Mouse (Mus musculus) CH12.LX (cell line): ENCODE data around the gene Zfyve21. TPM values are rescaled to one million over a fixed set of nuclear protein-coding genes. Genes with fewer than 3 reads are reported as not detected.

Experiments
- DNase-seq: peaks from one replicate; pipeline ENCODE4 v3.0.0-alpha.2; 2013; ENCODE audit errors: extremely low read depth
- H3K27ac ChIP-seq: 2 replicates; pipeline ENCODE4 v1.5.1; 2012; ENCODE audit warnings: low read depth, mild to moderate bottlenecking, control low read depth, moderate library complexity; ENCODE audit not compliant: insufficient read depth
- H3K27me3 ChIP-seq: replicated peaks from 2 replicates; pipeline ENCODE3; 2012; ENCODE audit warnings: inconsistent platforms
- H3K36me3 ChIP-seq, 2 experiments: replicated peaks in 1 of 2; 2 replicates each; pipeline versions ENCODE3 to v1.6.1; 2012; ENCODE audit warnings: inconsistent platforms in 1 of 2, low read length in 1 of 2, mild to moderate bottlenecking in 1 of 2, mixed read lengths in 1 of 2, moderate library complexity in 1 of 2; ENCODE audit not compliant: control insufficient read depth in 1 of 2, insufficient read depth in 1 of 2
- H3K4me1 ChIP-seq, 2 experiments: 2 replicates each; pipeline ENCODE4 v1.6.1; 2012; ENCODE audit warnings: inconsistent platforms in 1 of 2, moderate library complexity in 1 of 2; ENCODE audit not compliant: insufficient read depth in 2 of 2, control insufficient read depth in 1 of 2
- H3K4me2 ChIP-seq: 2 replicates; pipeline ENCODE4 v1.6.1; 2012; ENCODE audit warnings: low read depth, mild to moderate bottlenecking, control low read depth; ENCODE audit not compliant: poor library complexity, insufficient read depth, severe bottlenecking
- H3K4me3 ChIP-seq, 3 experiments: fragments of 150-350 bp in 1 of 3; sonication (generic) in 1 of 3; replicated peaks in 1 of 3; 2 replicates each; pipeline versions ENCODE3 to v1.5.1; 2011 to 2012; ENCODE audit warnings: low read depth in 2 of 3, low read length in 2 of 3, mild to moderate bottlenecking in 2 of 3, moderate library complexity in 2 of 3, control low read depth in 1 of 3, improper control_type of control experiment in 1 of 3, inconsistent platforms in 1 of 3, mixed read lengths in 1 of 3; ENCODE audit not compliant: poor library complexity in 1 of 3
- H3K79me2 ChIP-seq: replicated peaks from 2 replicates; pipeline ENCODE4 v1.6.1; 2012; ENCODE audit warnings: mild to moderate bottlenecking, moderate library complexity; ENCODE audit not compliant: control insufficient read depth, poor library complexity, insufficient read depth, severe bottlenecking; ENCODE audit errors: extremely low read depth
- H3K9ac ChIP-seq: 2 replicates; pipeline ENCODE4 v1.6.1; 2012; ENCODE audit warnings: low read depth, mild to moderate bottlenecking, control low read depth, moderate library complexity; ENCODE audit not compliant: insufficient read depth
- H3K9me3 ChIP-seq: replicated peaks from 2 replicates; pipeline ENCODE3; 2012; ENCODE audit warnings: low read length, inconsistent platforms, mixed read lengths
- BHLHE40 ChIP-seq: IDR thresholded peaks from 2 replicates; pipeline ENCODE4 v1.6.1; 2011; ENCODE audit warnings: mild to moderate bottlenecking, low read depth, low read length, improper control_type of control experiment
- CHD2 ChIP-seq: IDR thresholded peaks from 2 replicates; pipeline ENCODE4 v1.6.1; 2011; ENCODE audit warnings: low read length, improper control_type of control experiment
- CTCF ChIP-seq, 2 experiments: IDR thresholded peaks in 1 of 2; conservative IDR thresholded peaks in 1 of 2; 2 replicates each; pipeline ENCODE4 v1.5.1; 2011 to 2012; ENCODE audit warnings: low read depth in 2 of 2, low read length in 2 of 2, improper control_type of control experiment in 1 of 2, inconsistent platforms in 1 of 2, mild to moderate bottlenecking in 1 of 2, moderate library complexity in 1 of 2
- E2F4 ChIP-seq: IDR thresholded peaks from 2 replicates; pipeline ENCODE4 v1.6.1; 2011; ENCODE audit warnings: low read depth, low read length, improper control_type of control experiment; ENCODE audit not compliant: insufficient replicate concordance
- ETS1 ChIP-seq: conservative IDR thresholded peaks from 2 replicates; pipeline ENCODE4 v1.6.1; 2012; ENCODE audit warnings: low read depth, mild to moderate bottlenecking, inconsistent platforms, low read length, improper control_type of control experiment, moderate library complexity
- HCFC1 ChIP-seq: IDR thresholded peaks from 2 replicates; pipeline ENCODE4 v1.6.1; 2012; ENCODE audit warnings: low read depth, mild to moderate bottlenecking, inconsistent platforms, low read length, improper control_type of control experiment
- JUND ChIP-seq: conservative IDR thresholded peaks from 2 replicates; pipeline ENCODE4 v1.6.1; 2011; ENCODE audit warnings: low read depth, low read length, improper control_type of control experiment
- KAT2A ChIP-seq: IDR thresholded peaks from 2 replicates; pipeline ENCODE4 v1.6.1; 2012; ENCODE audit warnings: low read length, improper control_type of control experiment, inconsistent platforms; ENCODE audit not compliant: insufficient replicate concordance
- MAX ChIP-seq: IDR thresholded peaks from 2 replicates; pipeline ENCODE4 v1.6.1; 2011; ENCODE audit warnings: low read length, improper control_type of control experiment
- MXI1 ChIP-seq: IDR thresholded peaks from 2 replicates; pipeline ENCODE4 v1.6.1; 2011; ENCODE audit warnings: mild to moderate bottlenecking, low read depth, low read length, improper control_type of control experiment
- PAX5 ChIP-seq: IDR thresholded peaks from 2 replicates; pipeline ENCODE4 v1.6.1; 2012; ENCODE audit warnings: low read length, inconsistent platforms, mixed read lengths
- RAD21 ChIP-seq: IDR thresholded peaks from 2 replicates; pipeline ENCODE4 v1.6.1; 2011; ENCODE audit warnings: low read depth, mild to moderate bottlenecking, low read length, improper control_type of control experiment, moderate library complexity
- RCOR1 ChIP-seq: conservative IDR thresholded peaks from 2 replicates; pipeline ENCODE4 v1.6.1; 2012; ENCODE audit warnings: low read depth, mild to moderate bottlenecking, inconsistent platforms, low read length, improper control_type of control experiment
- SMC3 ChIP-seq: IDR thresholded peaks from 2 replicates; pipeline ENCODE4 v1.6.1; 2011; ENCODE audit warnings: low read depth, low read length, improper control_type of control experiment
- TBP ChIP-seq: conservative IDR thresholded peaks from 2 replicates; pipeline ENCODE4 v1.6.1; 2011; ENCODE audit warnings: low read depth, low read length, improper control_type of control experiment
- TCF12 ChIP-seq: IDR thresholded peaks from 2 replicates; pipeline ENCODE4 v1.6.1; 2014; ENCODE audit warnings: low read depth, mild to moderate bottlenecking, inconsistent platforms, low read length, improper control_type of control experiment
- UBTF ChIP-seq: IDR thresholded peaks from 2 replicates; pipeline ENCODE4 v1.6.1; 2012; ENCODE audit warnings: low read depth, mild to moderate bottlenecking, inconsistent platforms, low read length, improper control_type of control experiment, moderate library complexity
- USF1 ChIP-seq: IDR thresholded peaks from 2 replicates; pipeline ENCODE4 v1.6.1; 2014; ENCODE audit warnings: low read depth, mild to moderate bottlenecking, inconsistent platforms, low read length, improper control_type of control experiment
- USF2 ChIP-seq: conservative IDR thresholded peaks from 2 replicates; pipeline ENCODE4 v1.6.1; 2011; ENCODE audit warnings: low read depth, low read length, improper control_type of control experiment
- dilution Hi-C: fragments of 300-500 bp; cut with MboI; formaldehyde crosslinking; loops from 2 replicates; pipeline ENCODE4 v1.14.3; 2020; ENCODE audit warnings: low sequenced_read_pairs; ENCODE audit not compliant: extremely low pct_unique_long_range_greater_than_20kb, extremely low pct_ligation_motif_present
- in situ Hi-C: fragments of 300-500 bp; cut with MboI; formaldehyde crosslinking; loops from 3 replicates; pipeline ENCODE4 v1.14.3; 2019; ENCODE audit warnings: low sequenced_read_pairs, low pct_ligation_motif_present, low pct_unique_long_range_greater_than_20kb, mixed read lengths
- polyA plus RNA-seq: library from polyadenylated mRNA; unstranded; fragments of >175 nt; gene quantifications from 2 replicates; pipeline ENCODE4 v1.2.1, GENCODE M21; 2012; ENCODE audit warnings: low read depth; ENCODE audit not compliant: insufficient read length
- total RNA-seq, 2 experiments: library from RNA; depleted of rRNA; stranded (reverse); fragments of 300-350 nt in 1 of 2; fragments of >200 nt in 1 of 2; gene quantifications; 2 replicates each; pipeline ENCODE4 v1.2.3; 2012 to 2014

Zfyve21 gene
- total and polyA plus RNA-seq, 3 experiments = 4.1 to 8.4 (median 7.6) TPM

DNA sequence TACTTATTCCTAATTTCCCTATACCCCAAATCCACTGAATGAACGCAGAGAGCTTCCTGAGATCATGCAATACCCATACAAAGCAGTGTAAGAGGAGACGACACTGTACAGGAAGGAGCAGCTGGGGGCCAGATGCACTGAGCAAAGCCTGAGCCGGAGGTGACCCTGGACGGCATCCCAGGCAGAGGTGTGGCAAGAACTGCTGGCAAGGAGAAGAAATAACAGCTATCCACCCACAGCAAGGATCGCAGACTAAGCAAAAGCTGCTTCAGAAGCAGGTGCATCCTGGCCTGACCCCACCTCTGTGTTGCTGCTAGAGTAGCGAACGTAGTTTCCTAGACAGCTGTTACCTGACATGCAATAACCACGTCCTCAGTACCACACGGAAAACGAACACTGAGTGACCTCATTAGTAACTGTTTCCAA is 39.1 kb downstream of the Zfyve21 start:
- Histone ChIP-seq H3K27ac (no peak overlapping the region), H3K36me3 (no peaks in the 10 kb centered on the region), H3K9ac (no peak overlapping the region), H3K4me3 (no peak overlapping the region), H3K27me3 (no peaks in the 10 kb centered on the region), H3K4me1 (peaks cover 3 to 21% of the 10 kb centered on the region in 2 experiments), H3K79me2 (no peaks in the 10 kb centered on the region), H3K4me2 (no peak overlapping the region), H3K9me3 (peaks cover 3% of the 10 kb centered on the region)
- TF ChIP-seq BHLHE40 (no peak), CHD2 (no peak), ETS1 (peak; percentile 51), TCF12 (peak; percentile 30; the same call in 1 of the 2 replicates), MXI1 (no peak), TBP (no peak), PAX5 (no peak), SMC3 (no peak), USF2 (no peak), E2F4 (no peak), HCFC1 (no peak), RAD21 (no peak), KAT2A (no peak), CTCF (conservative IDR thresholded peaks at IDR 0.05 in 1 of 2, IDR thresholded peaks at IDR 0.05 in 1 of 2; ENCODE audit: low read depth in 2 of 2, low read length in 2 of 2) (no peak), MAX (no peak)
- dilution Hi-C loops (no loop called here), in situ Hi-C loops (loop anchor here (10.0 kb wide), 1 partner anchor 108 kb away; no protein-coding TSS in a partner anchor)
- DNase-seq = peak; percentile 27

- no peak overlapping the region for H3K4me2 ChIP-seq
- H3K4me3 ChIP-seq = no peak overlapping the region
- in situ Hi-C loops (loop anchor here (10.0 kb wide), 1 partner anchor 109 kb away; no protein-coding TSS in a partner anchor), dilution Hi-C loops (no loop called here)
- no peaks in the 10 kb centered on the region for H3K79me2 ChIP-seq
- no peak for TF ChIP-seq USF1
- TF ChIP-seq RCOR1 = no peak
- TF ChIP-seq CTCF (conservative IDR thresholded peaks at IDR 0.05 in 1 of 2, IDR thresholded peaks at IDR 0.05 in 1 of 2; ENCODE audit: low read depth in 2 of 2, low read length in 2 of 2) = no peak
- TF ChIP-seq JUND = no peak
- TF ChIP-seq USF2 = no peak
- TF ChIP-seq UBTF = no peak
- TF ChIP-seq SMC3 = no peak
- H3K9me3 ChIP-seq = peaks cover 3% of the 10 kb centered on the region
- no peaks in the 10 kb centered on the region for H3K36me3 ChIP-seq
- H3K4me1 ChIP-seq = peaks cover 3 to 21% of the 10 kb centered on the region in 2 experiments
- no peak overlapping the region for H3K27ac ChIP-seq
- H3K27me3 ChIP-seq = no peaks in the 10 kb centered on the region
- no peak overlapping the region for H3K9ac ChIP-seq
- DNase-seq = no peak
Measured at GRCm38 (mm10) chr12:111853546-111853945, 39.6 kb downstream of the Zfyve21 start.
